Mouse (Mus musculus): ENCODE results near the gene Atad5. TPM values are rescaled to one million over a fixed set of nuclear protein-coding genes. Genes with fewer than 3 reads are reported as not detected.

Atad5 gene
- total RNA-seq, 4 experiments from 2014 or later = 2.8 to 4.7 (median 3.3) TPM

- DNase-seq (ENCODE audit: low spot score in 2 of 2) = peak; percentile 79 to 84
These were observed 8.1 kb upstream of the Atad5 start, which contains the start of gene Crlf3 for GRCm38 (mm10) chr11:80080826-80081728. Gene Crlf3 (minus strand): TSS chr11:80080991.

GRCm38 (mm10) chr11:80081786-80082319, 7.3 kb upstream of the Atad5 start:
- no peak for DNase-seq (ENCODE audit: low spot score in 2 of 2)

- DNase-seq (ENCODE audit: low spot score in 2 of 2) = no peak
These were observed 3.7 kb upstream of the Atad5 start for GRCm38 (mm10) chr11:80085356-80086055.

- peak; percentile 52 to 84 for DNase-seq (ENCODE audit: low spot score in 2 of 2)
These were observed 2.4 kb upstream of the Atad5 start for GRCm38 (mm10) chr11:80086844-80087243.

- DNase-seq (ENCODE audit: low spot score in 2 of 2) = no peak
These were observed 616 bp downstream of the Atad5 start for GRCm38 (mm10) chr11:80089817-80090214.

GRCm38 (mm10) chr11:80090555-80091164, 1.5 kb downstream of the Atad5 start:
- DNase-seq (ENCODE audit: low spot score in 2 of 2) = no peak

- DNase-seq (ENCODE audit: low spot score in 2 of 2) = no peak
These were observed 9.3 kb downstream of the Atad5 start for GRCm38 (mm10) chr11:80098444-80099056.

- no peak for DNase-seq (ENCODE audit: low spot score in 2 of 2)
These were observed 12.1 kb downstream of the Atad5 start for GRCm38 (mm10) chr11:80101298-80101697.

GRCm38 (mm10) chr11:80104407-80104806, 15.2 kb downstream of the Atad5 start:
- DNase-seq (ENCODE audit: low spot score in 2 of 2) = no peak

- no peak for DNase-seq (ENCODE audit: low spot score in 2 of 2)
These were observed 27.2 kb downstream of the Atad5 start for GRCm38 (mm10) chr11:80116411-80116810.

- DNase-seq (ENCODE audit: low spot score in 2 of 2) = no peak
These were observed 42.9 kb downstream of the Atad5 start for GRCm38 (mm10) chr11:80132050-80132449.

- DNase-seq (ENCODE audit: low spot score in 2 of 2) = no peak
These were observed 45.5 kb downstream of the Atad5 start for GRCm38 (mm10) chr11:80134744-80135143.

GRCm38 (mm10) chr11:80135954-80136683, 46.9 kb downstream of the Atad5 start:
- DNase-seq (ENCODE audit: low spot score in 2 of 2) = no peak

- no peak for DNase-seq (ENCODE audit: low spot score in 2 of 2)
These were observed 47.6 kb downstream of the Atad5 start for GRCm38 (mm10) chr11:80136786-80137185.

- DNase-seq (ENCODE audit: low spot score in 2 of 2) = no peak
These were observed 48.6 kb downstream of the Atad5 start for GRCm38 (mm10) chr11:80137773-80138172.

- peak; percentile 75 to 85 for DNase-seq (ENCODE audit: low spot score in 2 of 2)
These were observed 52.8 kb downstream of the Atad5 start, which contains the start of gene Tefm for GRCm38 (mm10) chr11:80141825-80142521. Gene Tefm (minus strand): TSS chr11:80142175.

GRCm38 (mm10) chr11:80142872-80143271, 53.7 kb downstream of the Atad5 start:
- no peak for DNase-seq (ENCODE audit: low spot score in 2 of 2)

GRCm38 (mm10) chr11:80145787-80146275, 56.6 kb downstream of the Atad5 start:
- no peak for DNase-seq (ENCODE audit: low spot score in 2 of 2)

- no peak for DNase-seq (ENCODE audit: low spot score in 2 of 2)
These were observed 58.5 kb downstream of the Atad5 start for GRCm38 (mm10) chr11:80147748-80148147.

GRCm38 (mm10) chr11:80148313-80148712, 59.1 kb downstream of the Atad5 start:
- no peak for DNase-seq (ENCODE audit: low spot score in 2 of 2)
